Mouse (Mus musculus) neural tube, embryonic 14.5 days (tissue): Measurements from ENCODE around the gene Jam2. TPM values are rescaled to one million over a fixed set of nuclear protein-coding genes. Genes with fewer than 3 reads are reported as not detected.

Source experiments
- ATAC-seq: fragments of 200-750 bp; cut with Nextera tagmentation; 2 replicates; pipeline ENCODE4 v1.8.0; 2017; ENCODE audit warnings: low read depth, mild to moderate bottlenecking, moderate TSS enrichment, moderate library complexity
- H3K27ac ChIP-seq: fragments of 300-500 bp; sonication (generic); 2 replicates; pipeline ENCODE4 v1.5.1; 2014; ENCODE audit warnings: low read depth, mild to moderate bottlenecking, control low read depth, low read length, moderate library complexity, mixed read lengths
- H3K27me3 ChIP-seq: fragments of 300-500 bp; sonication (generic); 2 replicates; pipeline ENCODE4 v1.6.1; 2014; ENCODE audit warnings: low read length; ENCODE audit not compliant: control insufficient read depth, insufficient read depth
- H3K36me3 ChIP-seq: fragments of 300-500 bp; sonication (generic); 2 replicates; pipeline ENCODE4 v1.6.1; 2014; ENCODE audit warnings: low read length, mixed read lengths; ENCODE audit not compliant: control insufficient read depth, insufficient read depth
- H3K4me1 ChIP-seq: fragments of 300-500 bp; sonication (generic); 2 replicates; pipeline ENCODE4 v1.6.1; 2014; ENCODE audit warnings: low read length; ENCODE audit not compliant: control insufficient read depth, insufficient read depth
- H3K4me2 ChIP-seq: fragments of 300-500 bp; sonication (generic); 2 replicates; pipeline ENCODE4 v1.6.1; 2014; ENCODE audit warnings: mild to moderate bottlenecking, low read depth, low read length, control low read depth
- H3K4me3 ChIP-seq: fragments of 300-500 bp; sonication (generic); 2 replicates; pipeline ENCODE4 v1.5.1; 2014; ENCODE audit warnings: low read depth, low read length, control low read depth, mixed read lengths
- H3K9ac ChIP-seq: fragments of 300-500 bp; sonication (generic); replicated peaks from 2 replicates; pipeline ENCODE4 v1.6.1; 2014; ENCODE audit warnings: low read depth, mild to moderate bottlenecking, control low read depth, low read length, mixed read lengths
- H3K9me3 ChIP-seq: fragments of 300-500 bp; sonication (generic); 2 replicates; pipeline ENCODE4 v1.6.1; 2016; ENCODE audit warnings: low read length; ENCODE audit not compliant: control insufficient read depth
- WGBS: fragments of 180-500 bp; shearing (Covaris S2); extraction: QIAGEN DNeasy Blood & Tissue Kit; methylation state at CpG from one replicate; pipeline ENCODE4 v1.1.7; 2014; 5-methylcytosine and 5-hydroxymethylcytosine counted together
- polyA plus RNA-seq: library from polyadenylated mRNA; unstranded; fragments of >200 nt; fragmentation: Nextera tagmentation; extraction: Ambion mirVana; gene quantifications from 2 replicates; pipeline ENCODE4 v1.2.1, GENCODE M21; 2014

Jam2 gene
- polyA plus RNA-seq, 1 experiment from 2014 or later, result 33.3 TPM

DNA sequence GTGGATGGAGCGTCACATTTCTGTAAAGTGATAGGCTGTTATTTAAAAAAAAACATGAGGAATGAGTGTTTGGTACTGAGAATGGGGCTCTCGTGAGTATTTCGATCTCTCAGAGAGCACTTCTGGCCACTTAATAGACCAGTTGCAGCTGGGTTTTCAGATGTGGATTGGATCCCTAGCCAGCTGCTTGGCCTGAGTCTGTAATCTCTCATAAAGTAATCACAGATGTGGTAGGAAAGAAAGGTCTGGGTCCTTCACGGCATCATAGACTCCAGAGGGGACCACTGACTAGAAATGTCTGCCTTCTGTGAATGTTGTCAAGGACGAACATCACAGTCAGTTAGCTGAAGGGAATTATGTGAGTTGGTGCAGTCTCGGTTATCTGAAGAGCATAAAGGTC is 4.5 kb downstream of the Jam2 start:
- whole genome bisulfite sequencing, result 85% methylated on average over 6 of the region's 6 CpGs
- H3K4me1 ChIP-seq, result peaks cover 6% of the 10 kb centered on the region; the same call in 1 of the 2 replicates
- H3K27me3 ChIP-seq, result no peaks in the 10 kb centered on the region
- no peak overlapping the region for H3K4me3 ChIP-seq
- H3K4me2 ChIP-seq, result no peak overlapping the region
- H3K36me3 ChIP-seq, result no peaks in the 10 kb centered on the region
- H3K27ac ChIP-seq, result no peak overlapping the region
- H3K9ac ChIP-seq, result no peak overlapping the region
- no peak for ATAC-seq
- no peaks in the 10 kb centered on the region for H3K9me3 ChIP-seq

DNA sequence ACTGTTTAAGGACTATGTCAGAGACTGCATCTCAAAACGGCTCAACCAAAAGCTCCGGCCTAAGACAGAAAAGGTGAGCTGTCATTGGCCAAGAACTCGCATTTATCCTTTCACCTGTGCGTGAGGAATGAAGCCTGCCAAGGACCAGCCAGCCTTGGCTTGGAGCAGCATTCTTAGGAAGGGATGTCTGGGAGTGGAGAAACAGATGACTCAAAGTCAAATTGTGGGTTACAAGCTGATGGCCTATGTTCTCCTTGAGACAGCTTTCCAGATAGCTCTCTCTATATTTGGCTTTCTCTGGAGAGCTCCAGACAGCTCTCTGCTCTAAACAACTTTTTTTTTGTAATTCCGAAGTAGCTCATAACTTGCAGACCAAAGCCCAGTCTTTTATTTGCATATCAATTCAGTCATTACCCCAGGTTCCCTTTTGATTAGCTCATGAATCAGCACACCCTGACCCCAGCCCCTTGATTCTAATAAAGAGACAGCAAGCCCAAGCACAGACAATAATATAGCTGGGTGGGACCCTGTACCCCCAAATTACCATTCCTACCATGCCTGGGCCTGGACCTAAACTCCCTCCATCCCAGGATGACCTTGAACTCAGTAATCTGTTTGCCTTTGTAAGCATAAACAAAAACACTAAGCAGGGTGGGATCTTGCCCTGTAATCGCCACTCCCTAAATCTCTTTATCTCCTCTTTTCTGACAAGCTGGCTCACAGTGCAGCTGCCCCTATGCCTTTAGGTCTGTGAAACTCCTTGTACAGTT is 5.1 kb downstream of the Jam2 start:
- H3K4me1 ChIP-seq, result 0 out of 2 replicates have a peak, but pooled peaks cover 3% of the 10 kb centered on the region
- ATAC-seq, result no peak
- no peak overlapping the region for H3K4me2 ChIP-seq
- H3K9ac ChIP-seq, result no peak overlapping the region
- no peaks in the 10 kb centered on the region for H3K9me3 ChIP-seq
- H3K36me3 ChIP-seq, result no peaks in the 10 kb centered on the region
- no peak overlapping the region for H3K4me3 ChIP-seq
- no peaks in the 10 kb centered on the region for H3K27me3 ChIP-seq
- 84% methylated on average over 6 of the region's 6 CpGs for WGBS
- no peak overlapping the region for H3K27ac ChIP-seq

DNA sequence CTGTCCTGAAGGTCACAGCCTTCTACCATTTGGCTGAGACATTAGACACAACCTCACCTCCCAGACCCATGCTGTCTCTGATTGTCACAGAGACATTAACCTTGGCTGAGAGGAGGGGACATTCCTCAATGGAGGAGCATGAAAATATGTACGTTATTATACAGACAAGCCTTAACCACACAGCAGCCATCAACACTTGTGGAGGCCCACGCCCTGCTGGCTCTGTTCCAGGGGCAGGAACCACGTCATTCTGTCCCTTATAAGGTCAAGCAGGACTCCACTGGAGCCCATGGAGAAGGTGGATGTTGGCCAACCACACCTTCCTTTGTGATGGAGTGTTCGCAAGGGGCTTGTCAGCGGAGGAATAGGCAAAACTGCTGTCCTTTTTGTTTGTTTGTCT is 5.8 kb downstream of the Jam2 start:
- no peak for ATAC-seq
- Histone ChIP-seq H3K4me3 (no peak overlapping the region), H3K4me1 (0 out of 2 replicates have a peak, but pooled peaks cover 3% of the 10 kb centered on the region), H3K27me3 (no peaks in the 10 kb centered on the region), H3K9ac (no peak overlapping the region), H3K27ac (no peak overlapping the region), H3K36me3 (no peaks in the 10 kb centered on the region), H3K9me3 (no peaks in the 10 kb centered on the region), H3K4me2 (no peak overlapping the region)
- WGBS, result 83% methylated on average over 5 of the region's 5 CpGs

DNA sequence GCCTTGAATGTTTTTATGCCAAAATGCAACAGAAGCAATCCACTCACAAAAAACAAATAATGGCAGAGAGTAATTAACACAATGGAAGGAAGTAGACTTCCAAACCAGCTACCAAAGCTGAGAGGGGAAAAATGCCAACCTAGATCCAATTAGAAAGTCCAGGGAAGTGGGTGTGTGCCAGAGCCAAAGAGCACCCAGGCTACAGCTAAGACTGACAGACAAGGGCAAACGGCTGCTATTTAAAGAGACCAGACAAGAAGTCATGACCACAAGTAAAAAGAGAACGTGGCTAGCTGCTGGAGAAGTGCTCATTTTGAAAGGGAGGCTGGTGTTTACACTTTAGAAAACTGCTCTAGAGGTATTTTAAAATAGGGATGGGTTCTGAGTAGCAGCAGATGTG is 9.4 kb downstream of the Jam2 start:
- Histone ChIP-seq H3K9ac (no peak overlapping the region), H3K27me3 (no peaks in the 10 kb centered on the region), H3K9me3 (no peaks in the 10 kb centered on the region), H3K4me1 (no peaks in the 10 kb centered on the region), H3K27ac (no peak overlapping the region), H3K36me3 (no peaks in the 10 kb centered on the region), H3K4me2 (no peak overlapping the region), H3K4me3 (no peak overlapping the region)
- 55% methylated on average over 2 of the region's 2 CpGs for WGBS
- no peak for ATAC-seq

DNA sequence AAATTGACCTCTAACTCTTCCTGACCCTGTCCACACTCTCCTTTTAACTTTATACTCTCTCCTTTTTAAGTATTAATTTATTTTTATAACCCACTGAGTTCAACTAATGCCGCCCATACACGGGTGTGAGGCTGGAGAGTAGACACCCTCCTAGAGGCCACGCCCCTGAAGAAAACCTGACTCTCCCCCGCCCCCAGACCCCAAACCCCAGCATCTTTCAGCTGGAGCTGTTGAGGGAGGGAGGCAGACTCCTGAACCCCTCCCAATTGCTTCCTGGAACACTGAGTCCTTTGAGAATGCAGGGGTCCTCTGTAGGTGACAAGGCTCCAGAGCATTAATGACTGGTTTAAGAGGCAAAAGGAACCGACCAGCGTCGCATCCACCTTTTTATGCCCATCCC is 11.0 kb downstream of the Jam2 start:
- Histone ChIP-seq H3K4me3 (no peak overlapping the region), H3K36me3 (no peaks in the 10 kb centered on the region), H3K27ac (no peak overlapping the region), H3K9me3 (no peaks in the 10 kb centered on the region), H3K4me1 (no peaks in the 10 kb centered on the region), H3K9ac (no peak overlapping the region), H3K27me3 (no peaks in the 10 kb centered on the region), H3K4me2 (no peak overlapping the region)
- no peak for ATAC-seq
- 27% methylated on average over 7 of the region's 7 CpGs for WGBS

DNA sequence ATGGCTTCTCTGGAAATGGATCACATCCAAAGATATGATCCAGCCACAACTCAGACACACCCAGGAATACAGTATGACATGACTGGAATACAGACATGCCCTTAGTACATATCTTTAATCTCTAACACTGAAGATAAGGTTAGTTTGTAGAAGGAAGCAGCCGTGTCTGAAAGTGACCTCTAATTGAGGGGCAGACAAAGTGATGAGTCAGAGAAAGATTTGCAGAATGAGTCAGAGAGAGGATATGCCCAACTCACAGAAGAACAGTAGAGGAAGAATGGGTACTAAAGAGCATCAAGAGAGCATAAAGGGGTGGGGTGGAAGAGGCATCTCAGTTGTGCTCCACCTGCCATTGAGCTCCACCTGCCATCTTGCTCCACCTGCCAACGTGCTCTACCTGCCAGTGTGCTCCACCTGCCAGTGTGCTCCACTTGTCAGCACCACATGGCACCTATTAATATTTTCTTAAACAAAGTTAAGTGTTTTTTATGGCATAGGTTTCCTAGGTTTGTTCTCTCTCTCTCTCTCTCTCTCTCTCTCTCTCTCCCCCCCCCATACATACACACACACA is 16.8 kb downstream of the Jam2 start:
- Histone ChIP-seq H3K4me2 (no peak overlapping the region), H3K9me3 (no peaks in the 10 kb centered on the region), H3K4me3 (no peak overlapping the region), H3K4me1 (no peaks in the 10 kb centered on the region), H3K36me3 (no peaks in the 10 kb centered on the region), H3K9ac (no peak overlapping the region), H3K27ac (no peak overlapping the region), H3K27me3 (no peaks in the 10 kb centered on the region)
- ATAC-seq, result no peak
- WGBS, result 88% methylated on average over 2 of the region's 2 CpGs

DNA sequence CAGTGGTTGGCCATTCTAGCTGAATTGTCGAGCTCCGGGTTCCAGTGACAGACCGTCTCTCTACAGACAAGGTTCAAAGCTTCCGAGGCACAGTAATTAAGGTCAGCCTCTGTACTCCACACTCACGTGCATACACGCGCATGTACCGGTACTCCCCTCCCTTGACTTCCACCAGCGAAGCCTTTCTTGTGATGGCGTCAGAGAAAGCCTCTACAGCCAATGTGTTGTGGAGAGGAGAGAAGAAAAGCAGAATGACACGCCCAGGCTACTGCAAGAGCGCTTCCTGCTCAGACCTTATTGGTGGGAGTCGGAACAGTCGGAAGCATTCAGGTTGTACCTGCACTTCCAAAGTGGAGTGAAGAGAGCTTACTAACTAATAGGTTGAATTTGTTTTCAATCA is 19.5 kb downstream of the Jam2 start:
- 89% methylated on average over 14 of the region's 14 CpGs for WGBS

DNA sequence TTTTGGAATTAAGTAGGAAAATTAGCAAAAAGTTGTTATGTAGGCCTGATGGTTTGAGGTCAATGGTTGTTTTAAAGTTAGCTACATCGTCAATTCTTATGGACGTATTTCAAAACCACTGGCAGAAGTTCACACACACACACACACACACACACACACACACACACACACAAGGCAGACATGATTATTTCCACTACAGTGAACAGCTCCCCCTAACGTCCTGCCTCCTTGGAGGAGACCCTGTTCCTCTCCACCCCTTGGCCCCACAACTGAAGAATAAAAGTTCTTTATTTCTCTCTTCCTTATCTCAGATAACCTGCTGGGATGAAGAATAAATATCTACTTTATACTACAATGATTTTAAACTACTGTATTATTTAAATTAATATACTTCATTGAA is 21.4 kb downstream of the Jam2 start:
- H3K4me3 ChIP-seq, result no peak overlapping the region
- no peak for ATAC-seq
- 65% methylated on average over 3 of the region's 3 CpGs for WGBS

More for the DNA sequence above, 19.5 kb downstream of the Jam2 start:
- Histone ChIP-seq H3K9me3 (no peaks in the 10 kb centered on the region), H3K36me3 (no peaks in the 10 kb centered on the region), H3K4me3 (no peak overlapping the region), H3K9ac (no peak overlapping the region), H3K4me1 (no peaks in the 10 kb centered on the region), H3K27ac (no peak overlapping the region), H3K27me3 (no peaks in the 10 kb centered on the region), H3K4me2 (no peak overlapping the region)
- ATAC-seq, result no peak

DNA sequence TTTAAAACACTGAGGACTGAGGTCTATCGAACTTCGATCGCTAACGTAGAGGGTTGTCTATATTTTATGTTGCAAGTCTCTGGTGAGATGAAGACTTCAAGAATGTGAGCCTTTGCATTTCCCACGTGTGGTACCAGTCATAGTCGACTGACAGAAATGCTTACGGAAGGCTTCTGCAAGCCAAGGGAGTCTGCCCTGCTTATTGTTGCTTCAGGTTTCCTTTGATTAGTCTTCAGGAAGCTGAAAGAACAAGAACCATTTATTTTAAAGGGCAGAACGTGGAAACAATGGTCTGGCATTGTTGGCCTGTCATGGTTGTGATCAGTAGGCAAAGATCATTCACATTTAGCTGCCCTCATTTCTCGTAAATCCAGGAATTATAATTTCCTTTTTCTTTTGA is 22.8 kb downstream of the Jam2 start:
- no peaks in the 10 kb centered on the region for H3K36me3 ChIP-seq
- no peak overlapping the region for H3K4me3 ChIP-seq
- no peak overlapping the region for H3K27ac ChIP-seq
- H3K4me1 ChIP-seq, result no peaks in the 10 kb centered on the region
- H3K9ac ChIP-seq, result no peak overlapping the region
- WGBS, result 61% methylated on average over 9 of the region's 9 CpGs
- H3K27me3 ChIP-seq, result no peaks in the 10 kb centered on the region
- H3K9me3 ChIP-seq, result no peaks in the 10 kb centered on the region
- no peak for ATAC-seq
- H3K4me2 ChIP-seq, result no peak overlapping the region

More for the DNA sequence above, 21.4 kb downstream of the Jam2 start:
- H3K4me1 ChIP-seq, result no peaks in the 10 kb centered on the region
- H3K9ac ChIP-seq, result no peak overlapping the region
- no peak overlapping the region for H3K4me2 ChIP-seq
- no peaks in the 10 kb centered on the region for H3K27me3 ChIP-seq
- H3K9me3 ChIP-seq, result no peaks in the 10 kb centered on the region
- no peaks in the 10 kb centered on the region for H3K36me3 ChIP-seq
- H3K27ac ChIP-seq, result no peak overlapping the region
